Mouse (Mus musculus) thymus, adult 2 months (tissue): ENCODE data around the gene Aurkb. TPM values are rescaled to one million over a fixed set of nuclear protein-coding genes. Genes with fewer than 3 reads are reported as not detected.

Experiments used
- DNase-seq: peaks from one replicate; pipeline ENCODE4 v3.0.0; 2021
- H3K27ac ChIP-seq: fragments of 200-500 bp; 2 replicates; pipeline ENCODE4 v1.5.1; 2012; ENCODE audit warnings: low read length, control low read depth; ENCODE audit not compliant: control insufficient read depth, insufficient read depth
- H3K27me3 ChIP-seq: fragments of 200-500 bp; 2 replicates; pipeline ENCODE4 v1.6.1; 2012; ENCODE audit warnings: mild to moderate bottlenecking, low read length, moderate library complexity, mixed read lengths; ENCODE audit not compliant: control insufficient read depth, insufficient read depth
- H3K36me3 ChIP-seq: fragments of 200-500 bp; 2 replicates; pipeline ENCODE4 v1.6.1; 2012; ENCODE audit warnings: mild to moderate bottlenecking, low read length, moderate library complexity; ENCODE audit not compliant: control insufficient read depth, insufficient read depth
- H3K4me1 ChIP-seq: fragments of 200-500 bp; replicated peaks from 2 replicates; pipeline ENCODE4 v1.6.1; 2012; ENCODE audit warnings: low read length; ENCODE audit not compliant: control insufficient read depth, insufficient read depth
- H3K4me3 ChIP-seq: fragments of 200-500 bp; 2 replicates; pipeline ENCODE4 v1.5.1; 2012; ENCODE audit warnings: mild to moderate bottlenecking, low read length, control low read depth, moderate library complexity; ENCODE audit not compliant: control insufficient read depth, insufficient read depth
- CTCF ChIP-seq: fragments of 200-500 bp; IDR thresholded peaks from 2 replicates; pipeline ENCODE4 v1.5.1; 2012; ENCODE audit warnings: mild to moderate bottlenecking, control low read depth, low read length, moderate library complexity, borderline replicate concordance; ENCODE audit not compliant: control insufficient read depth, poor library complexity, insufficient read depth; ENCODE audit errors: extremely low read depth
- POLR2A ChIP-seq: fragments of 200-500 bp; IDR thresholded peaks from 2 replicates; pipeline ENCODE4 v1.6.1; 2012; ENCODE audit warnings: mild to moderate bottlenecking, low read length, control low read depth, moderate library complexity; ENCODE audit not compliant: control insufficient read depth, poor library complexity, insufficient read depth; ENCODE audit errors: extremely low read depth
- WGBS: fragments of 180-500 bp; shearing (Covaris S2); methylation state at CpG from one replicate; pipeline ENCODE4 v1.1.7; 2018; 5-methylcytosine and 5-hydroxymethylcytosine counted together
- polyA plus RNA-seq: library from polyadenylated mRNA; depleted of rRNA; stranded (reverse); fragments of >200 nt; gene quantifications from 2 replicates; pipeline ENCODE4 v1.2.3, GENCODE M21; 2012

Aurkb gene
- polyA plus RNA-seq, 1 experiment = 192 TPM

GRCm38 (mm10) chr11:69070093-69070492 is 24.6 kb downstream of the Aurkb start:
- TF ChIP-seq POLR2A = no peak
- 1% methylated on average over 13 of the region's 13 CpGs for WGBS
- Histone ChIP-seq H3K36me3 (no peaks in the 10 kb centered on the region), H3K4me1 (peaks cover 23% of the 10 kb centered on the region), H3K27ac (peak overlapping the region; percentile 46), H3K4me3 (peak overlapping the region; percentile 64), H3K27me3 (no peaks in the 10 kb centered on the region)
- DNase-seq = no peak

DNA sequence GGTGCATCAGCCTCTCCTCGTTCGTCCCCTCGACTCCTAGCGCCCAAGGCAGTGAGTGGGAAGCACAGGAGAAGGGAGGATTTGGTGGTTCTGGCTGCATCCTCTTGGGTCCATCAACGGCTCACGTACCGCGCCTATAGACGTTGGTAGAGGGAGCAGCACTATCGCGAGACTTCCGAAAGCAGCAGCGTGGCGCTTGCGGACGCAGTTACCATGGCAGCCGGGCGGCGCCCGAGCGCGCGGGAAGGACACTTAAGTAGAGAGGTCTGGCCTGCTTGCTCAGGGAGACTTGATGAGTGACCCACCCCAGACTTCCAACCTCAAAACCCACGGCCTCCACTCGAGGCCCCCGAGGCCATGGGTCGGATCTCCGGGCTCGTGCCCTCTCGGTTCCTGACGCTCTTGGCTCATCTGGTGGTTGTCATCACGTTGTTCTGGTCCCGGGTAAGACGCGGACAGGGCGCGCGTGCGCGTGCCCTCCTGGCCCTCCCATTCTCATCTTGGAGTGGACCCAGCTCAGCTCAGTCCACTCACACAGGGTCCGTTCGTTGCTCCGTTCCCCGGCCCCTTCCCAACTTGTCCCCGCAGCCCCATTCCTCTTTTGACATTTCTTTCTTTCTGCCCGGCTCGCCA is 25.3 kb downstream of the Aurkb start, which contains the start of gene Tmem107:
Gene Tmem107 (plus strand): TSS at position 217 of the 633 bp plus-strand sequence.
- Histone ChIP-seq H3K4me3 (peak within 1 kb of the TSS; percentile 64), H3K27ac (peak within 1 kb of the TSS; percentile 46), H3K27me3 (no peaks in the 10 kb centered on the region), H3K36me3 (no peaks in the 10 kb centered on the region), H3K4me1 (peaks cover 23% of the 10 kb centered on the region)
- under 1% methylated on average over 47 of the region's 47 CpGs for WGBS
- DNase-seq = peak; percentile 92
- TF ChIP-seq POLR2A = peak; percentile 57; the same call in 1 of the 2 replicates
- no peak for TF ChIP-seq CTCF

DNA sequence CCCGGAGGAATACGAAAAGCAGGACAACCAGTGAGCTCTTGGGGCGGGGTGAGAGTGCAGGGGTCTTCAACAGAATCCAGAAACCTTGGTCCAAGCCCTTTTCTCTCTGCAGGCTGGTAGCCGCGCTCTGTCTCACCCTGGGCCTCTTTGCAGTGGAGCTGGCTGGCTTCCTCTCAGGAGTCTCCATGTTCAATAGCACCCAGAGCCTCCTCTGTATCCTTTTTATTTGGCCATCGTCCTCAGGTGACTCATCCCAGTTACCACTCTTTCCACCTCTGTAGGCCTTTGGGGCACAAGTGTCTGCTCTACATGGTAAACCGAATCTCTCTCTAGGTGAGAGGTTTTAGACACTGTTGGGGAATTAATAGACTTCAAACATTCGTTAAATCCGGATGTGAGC is 25.8 kb downstream of the Aurkb start:
- 52% methylated on average over 9 of the region's 9 CpGs for WGBS
- Histone ChIP-seq H3K36me3 (no peaks in the 10 kb centered on the region), H3K4me1 (peaks cover 20% of the 10 kb centered on the region), H3K4me3 (peak overlapping the region; percentile 64), H3K27me3 (no peaks in the 10 kb centered on the region), H3K27ac (no peak overlapping the region)
- DNase-seq = no peak
- TF ChIP-seq CTCF = no peak
- no peak for TF ChIP-seq POLR2A

DNA sequence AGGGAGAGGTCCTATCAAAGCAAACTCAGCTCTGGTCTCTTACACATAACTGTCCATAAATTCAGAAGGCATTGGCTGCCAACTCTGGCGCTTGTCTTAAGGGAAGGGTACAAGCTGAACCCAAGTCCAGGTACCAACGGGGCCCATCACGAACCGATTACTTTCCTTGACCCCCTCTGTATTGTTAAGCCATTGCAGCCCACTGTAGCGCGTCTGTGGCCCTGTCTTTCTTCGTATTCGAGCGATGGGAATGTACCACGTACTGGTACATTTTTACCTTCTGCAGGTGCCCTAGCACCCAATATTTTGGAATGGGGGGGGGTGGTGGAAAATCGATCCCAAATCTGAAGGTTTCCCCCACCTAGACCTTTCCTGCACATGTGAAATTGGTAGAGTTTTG is 26.8 kb downstream of the Aurkb start:
- Histone ChIP-seq H3K27me3 (no peaks in the 10 kb centered on the region), H3K27ac (no peak overlapping the region), H3K4me1 (peaks cover 15% of the 10 kb centered on the region), H3K4me3 (no peak overlapping the region), H3K36me3 (no peaks in the 10 kb centered on the region)
- WGBS = 94% methylated on average over 11 of the region's 11 CpGs
- no peak for DNase-seq
- TF ChIP-seq POLR2A (no peak), CTCF (no peak)

GRCm38 (mm10) chr11:69072666-69073064 is 27.2 kb downstream of the Aurkb start:
- Histone ChIP-seq H3K4me3 (peak overlapping the region; percentile 21; the same call in 1 of the 2 replicates), H3K4me1 (peaks cover 15% of the 10 kb centered on the region), H3K36me3 (no peaks in the 10 kb centered on the region), H3K27ac (peak overlapping the region; percentile 56; the same call in 1 of the 2 replicates), H3K27me3 (no peaks in the 10 kb centered on the region)
- TF ChIP-seq POLR2A (no peak), CTCF (no peak)
- WGBS = 31% methylated on average over 9 of the region's 9 CpGs
- no peak for DNase-seq

DNA sequence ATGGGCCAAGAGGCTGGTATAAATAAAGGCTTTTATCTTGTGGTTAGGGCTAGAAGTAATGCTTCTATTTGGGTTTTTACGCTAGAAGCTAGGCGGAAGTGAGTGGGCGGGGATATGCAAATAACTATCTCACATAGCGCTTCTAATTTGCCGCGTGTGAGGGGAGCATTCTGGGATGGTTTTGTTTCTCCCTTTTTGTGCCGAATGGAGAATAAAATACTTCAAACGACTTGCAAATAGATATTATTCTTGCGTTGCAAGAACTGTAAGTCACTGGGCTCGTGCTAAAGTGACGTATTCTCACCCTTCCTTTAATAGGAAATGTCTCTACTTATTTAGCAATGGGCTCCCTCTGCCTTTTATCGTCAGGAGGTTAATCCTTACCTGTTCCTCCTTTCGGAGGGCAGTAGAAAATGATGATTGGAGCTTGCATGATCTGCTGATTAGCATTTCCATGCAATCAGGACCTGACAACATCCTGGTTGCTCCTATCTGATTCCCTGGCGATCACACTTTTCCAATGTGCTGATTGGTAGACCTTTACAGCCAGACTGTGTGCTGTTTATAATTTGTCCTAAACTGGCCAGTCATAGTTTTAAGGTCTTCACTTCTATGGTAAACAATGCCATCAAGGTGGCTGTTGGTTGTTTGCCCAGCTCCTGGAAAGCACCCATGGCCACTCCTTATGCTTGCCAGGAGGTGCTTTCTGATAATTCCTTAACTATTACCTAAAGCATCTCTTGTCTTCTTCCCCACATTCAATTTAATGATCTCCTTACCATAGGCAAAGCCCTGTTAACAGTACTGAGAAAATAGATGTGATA is 27.8 kb downstream of the Aurkb start:
- peak; percentile 81 for DNase-seq
- WGBS = under 1% methylated on average over 14 of the region's 14 CpGs
- Histone ChIP-seq H3K27ac (peak overlapping the region; percentile 52), H3K4me3 (no peak overlapping the region), H3K4me1 (peaks cover 20% of the 10 kb centered on the region), H3K27me3 (no peaks in the 10 kb centered on the region), H3K36me3 (no peaks in the 10 kb centered on the region)
- no peak for TF ChIP-seq POLR2A
- TF ChIP-seq CTCF = no peak
